Mouse (Mus musculus) ZHBTc4 (cell line): ENCODE measurements around the gene Gpr176.
A peak's percentile ranks its signal among the peaks of the same experiment; 100 is the strongest.

Source experiments
- DNase-seq: peaks from one replicate; pipeline ENCODE4 v3.0.0-alpha.2; 2011; ENCODE audit warnings: low read depth, low spot score

Gene Gpr176

GRCm38 (mm10) chr2:118373572-118374279, 507 bp upstream of the Gpr176 start:
- DNase-seq = peak; percentile 90

DNA sequence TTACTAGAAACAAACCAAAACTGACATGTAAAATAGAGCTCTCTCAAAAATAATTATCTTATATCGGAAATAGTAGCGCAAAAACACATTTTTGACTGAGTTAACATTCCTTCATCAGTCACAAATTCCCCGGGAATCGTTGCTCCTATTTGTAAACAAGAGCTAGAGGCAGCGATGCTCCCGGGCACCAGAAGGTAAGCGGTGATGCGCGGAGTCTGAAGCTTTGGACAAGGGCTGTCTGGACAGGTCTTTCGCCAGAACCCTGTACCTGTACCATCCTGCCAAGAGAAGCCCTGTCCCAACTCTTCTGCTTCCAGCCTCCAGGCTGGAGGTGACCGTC, 688 bp downstream of the Gpr176 start:
- DNase-seq = no peak

- DNase-seq = no peak
Measured at GRCm38 (mm10) chr2:118371841-118372240, 1.4 kb downstream of the Gpr176 start.

- no peak for DNase-seq
Measured at GRCm38 (mm10) chr2:118355138-118355719, 18.0 kb downstream of the Gpr176 start.

- DNase-seq = no peak
Measured at GRCm38 (mm10) chr2:118353916-118354403, 19.3 kb downstream of the Gpr176 start.

DNA sequence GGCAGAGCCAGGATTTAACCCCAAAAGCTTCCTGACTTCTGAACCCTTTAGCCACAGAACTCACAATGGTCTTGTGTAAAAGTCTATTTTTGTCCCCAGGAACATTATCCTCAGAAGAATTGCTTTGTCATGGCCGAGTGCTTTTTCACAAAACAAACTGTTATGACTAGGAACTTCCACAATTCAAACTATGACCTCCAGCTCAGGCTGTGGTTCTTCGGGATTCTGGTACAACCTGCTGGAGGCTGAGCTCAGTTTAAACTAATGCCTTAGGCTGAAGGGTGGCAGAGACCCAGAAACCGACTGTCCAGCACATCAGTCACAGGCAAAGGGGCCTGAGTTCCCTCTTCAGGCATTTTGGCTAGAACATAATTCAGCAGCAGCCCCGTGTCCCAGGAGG, 19.7 kb downstream of the Gpr176 start:
- DNase-seq = no peak

- DNase-seq = no peak
Measured at GRCm38 (mm10) chr2:118345535-118345934, 27.7 kb downstream of the Gpr176 start.

DNA sequence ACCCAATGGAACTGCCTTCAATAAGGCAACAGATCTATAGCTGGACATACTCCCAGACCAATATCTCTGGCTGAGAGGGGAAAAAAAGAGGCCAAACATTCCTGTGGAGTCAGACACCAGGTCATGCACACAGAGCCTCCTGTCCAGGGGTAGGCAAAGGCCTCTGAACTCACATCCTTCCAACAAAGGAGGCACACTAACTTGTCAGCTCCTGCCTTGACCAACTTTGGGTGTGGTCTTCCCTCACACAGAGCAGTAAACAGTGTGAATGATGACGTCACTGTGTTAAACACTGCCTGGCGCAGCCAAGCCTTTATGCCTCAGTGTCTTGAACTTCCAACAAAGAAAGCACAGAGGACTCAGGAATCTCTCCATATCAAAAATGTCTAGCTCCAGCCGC, 29.3 kb downstream of the Gpr176 start:
- peak; percentile 35 for DNase-seq

GRCm38 (mm10) chr2:118341295-118341694, 31.9 kb downstream of the Gpr176 start:
- no peak for DNase-seq

GRCm38 (mm10) chr2:118336084-118336483, 37.1 kb downstream of the Gpr176 start:
- DNase-seq = peak; percentile 10

GRCm38 (mm10) chr2:118322663-118323062, 50.6 kb downstream of the Gpr176 start:
- DNase-seq = no peak

GRCm38 (mm10) chr2:118321804-118322203, 51.4 kb downstream of the Gpr176 start:
- peak; percentile 42 for DNase-seq

DNA sequence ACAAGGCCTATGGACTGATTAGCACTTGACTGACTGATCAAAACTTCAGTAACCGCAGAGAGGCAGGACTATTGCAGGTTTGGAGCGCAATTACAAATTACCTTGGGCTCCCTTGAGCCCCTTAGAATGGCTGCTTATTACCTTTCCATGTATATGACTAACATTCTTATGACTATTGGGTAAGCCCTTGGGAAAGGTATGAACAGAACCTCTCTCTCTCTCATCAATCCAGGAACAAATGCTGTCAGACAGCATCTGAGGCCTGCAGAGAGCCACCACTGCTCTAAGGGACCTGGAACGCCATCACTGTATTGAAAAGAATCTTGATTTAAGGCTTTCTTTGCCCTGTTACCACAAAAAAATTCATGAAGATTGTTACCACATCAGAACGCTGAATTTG, 52.1 kb downstream of the Gpr176 start:
- DNase-seq = no peak

DNA sequence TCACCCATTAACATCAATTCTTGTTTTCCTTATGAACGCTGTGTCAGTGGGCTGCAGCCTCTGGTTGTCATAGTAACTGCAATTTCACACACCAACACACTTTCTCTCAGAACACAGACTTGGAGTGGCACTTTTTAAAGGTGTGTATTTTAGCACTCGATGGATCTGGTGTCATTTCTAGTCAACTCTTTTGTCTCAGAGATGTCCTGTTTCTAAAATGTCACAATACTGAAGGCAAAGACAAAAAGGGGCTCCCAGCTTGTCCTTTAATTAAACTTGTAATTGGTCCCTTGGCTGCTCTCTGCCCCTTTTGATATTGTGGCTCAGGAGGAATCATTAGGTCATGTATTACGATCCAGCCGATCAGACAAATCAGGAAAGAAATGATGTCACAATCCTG, 52.7 kb downstream of the Gpr176 start:
- DNase-seq = no peak

- no peak for DNase-seq
Measured at GRCm38 (mm10) chr2:118319176-118319575, 54.0 kb downstream of the Gpr176 start.

- DNase-seq = no peak
Measured at GRCm38 (mm10) chr2:118316939-118317338, 56.3 kb downstream of the Gpr176 start.

GRCm38 (mm10) chr2:118315656-118316402, 57.4 kb downstream of the Gpr176 start:
- DNase-seq = no peak

- DNase-seq = peak; percentile 18
Measured at GRCm38 (mm10) chr2:118307561-118307960, 65.7 kb downstream of the Gpr176 start.

- no peak for DNase-seq
Measured at GRCm38 (mm10) chr2:118306966-118307365, 66.3 kb downstream of the Gpr176 start.

- DNase-seq = no peak
Measured at GRCm38 (mm10) chr2:118306522-118306895, 66.7 kb downstream of the Gpr176 start.

GRCm38 (mm10) chr2:118305827-118306521, 67.2 kb downstream of the Gpr176 start:
- no peak for DNase-seq

GRCm38 (mm10) chr2:118303456-118303855, 69.8 kb downstream of the Gpr176 start:
- DNase-seq = no peak
